Mouse (Mus musculus) cortical plate, adult 2 months (tissue): ENCODE measurements around the gene Sun1.

Source experiments
- CTCF ChIP-seq: fragments of 200-500 bp; IDR thresholded peaks from 2 replicates; pipeline ENCODE4 v1.5.1; 2011; ENCODE audit warnings: mild to moderate bottlenecking, control low read depth, low read length; ENCODE audit not compliant: insufficient read depth; ENCODE audit errors: extremely low read depth
- POLR2A ChIP-seq: fragments of 200-500 bp; IDR thresholded peaks from 2 replicates; pipeline ENCODE4 v1.6.1; 2011; ENCODE audit warnings: mild to moderate bottlenecking, low read length, control low read depth; ENCODE audit not compliant: insufficient read depth; ENCODE audit errors: extremely low read depth

GRCm38 (mm10) chr5:139261403-139261802 lies 61.0 kb downstream of the Sun1 start:
- TF ChIP-seq CTCF (no peak), POLR2A (no peak)
